Mouse (Mus musculus) liver, adult 2 months (tissue): ENCODE results near the gene Pank3.

ENCODE experiments used
- CTCF ChIP-seq: fragments of 200-500 bp; IDR thresholded peaks from 2 replicates; pipeline ENCODE4 v1.5.1; 2011; ENCODE audit warnings: low read depth, low read length, control low read depth
- POLR2A ChIP-seq: fragments of 200-500 bp; IDR thresholded peaks from 2 replicates; pipeline ENCODE4 v1.6.1; 2011; ENCODE audit warnings: low read length, control low read depth; ENCODE audit not compliant: insufficient read depth; ENCODE audit errors: extremely low read depth

GRCm38 (mm10) chr11:35797751-35798494, 28.6 kb downstream of the Pank3 start:
- TF ChIP-seq CTCF (no peak), POLR2A (no peak)
